Mouse (Mus musculus): ENCODE results near the gene Plekhj1.
"Not testable (repeated sequence)": the region's sequence is repeated elsewhere in the genome, so short reads cannot be mapped to it uniquely, and the experiment has no call there.

Plekhj1 gene

GRCm38 (mm10) chr10:80798150-80799006 lies at the start of gene Plekhj1, which contains the start of gene Sf3a2:
Gene Plekhj1, minus strand, starts transcription at chr10:80798626.
Gene Sf3a2, plus strand, starts transcription at chr10:80798198.
- peak; percentile 97 for DNase-seq (ENCODE audit: low spot score)

- DNase-seq (ENCODE audit: low spot score), result no peak
Measured at GRCm38 (mm10) chr10:80845732-80846131, 47.3 kb upstream of the Plekhj1 start.

GRCm38 (mm10) chr10:80845055-80845693 lies 46.7 kb upstream of the Plekhj1 start:
- DNase-seq (ENCODE audit: low spot score), result no peak

GRCm38 (mm10) chr10:80843931-80844547 lies 45.6 kb upstream of the Plekhj1 start, which contains the start of gene Lingo3:
Gene Lingo3, minus strand, starts transcription at chr10:80844039.
- no peak for DNase-seq (ENCODE audit: low spot score)

GRCm38 (mm10) chr10:80843087-80843930 lies 44.9 kb upstream of the Plekhj1 start:
- DNase-seq (ENCODE audit: low spot score), result no peak

- DNase-seq (ENCODE audit: low spot score), result no peak
Measured at GRCm38 (mm10) chr10:80842334-80842733, 43.9 kb upstream of the Plekhj1 start.

- DNase-seq (ENCODE audit: low spot score), result no peak
Measured at GRCm38 (mm10) chr10:80841685-80842084, 43.3 kb upstream of the Plekhj1 start.

- no peak for DNase-seq (ENCODE audit: low spot score)
Measured at GRCm38 (mm10) chr10:80839848-80840247, 41.4 kb upstream of the Plekhj1 start.

GRCm38 (mm10) chr10:80838346-80838912 lies 40.0 kb upstream of the Plekhj1 start:
- DNase-seq (ENCODE audit: low spot score), result no peak

- no peak for DNase-seq (ENCODE audit: low spot score)
Measured at GRCm38 (mm10) chr10:80837827-80838226, 39.4 kb upstream of the Plekhj1 start.

- DNase-seq (ENCODE audit: low spot score), result no peak
Measured at GRCm38 (mm10) chr10:80836949-80837379, 38.5 kb upstream of the Plekhj1 start.

- no peak for DNase-seq (ENCODE audit: low spot score)
Measured at GRCm38 (mm10) chr10:80835617-80836016, 37.2 kb upstream of the Plekhj1 start.

GRCm38 (mm10) chr10:80832818-80833217 lies 34.4 kb upstream of the Plekhj1 start:
- DNase-seq (ENCODE audit: low spot score), result no peak

GRCm38 (mm10) chr10:80831136-80831535 lies 32.7 kb upstream of the Plekhj1 start:
- no peak for DNase-seq (ENCODE audit: low spot score)

- no peak for DNase-seq (ENCODE audit: low spot score)
Measured at GRCm38 (mm10) chr10:80829359-80830278, 31.2 kb upstream of the Plekhj1 start.

- DNase-seq (ENCODE audit: low spot score), result not testable (repeated sequence)
Measured at GRCm38 (mm10) chr10:80828587-80828986, 30.2 kb upstream of the Plekhj1 start.

GRCm38 (mm10) chr10:80827870-80828420 lies 29.5 kb upstream of the Plekhj1 start:
- no peak for DNase-seq (ENCODE audit: low spot score)

GRCm38 (mm10) chr10:80827063-80827869 lies 28.8 kb upstream of the Plekhj1 start:
- no peak for DNase-seq (ENCODE audit: low spot score)
